10 mouse cellular contexts compared by ENCODE assay signal in genomic region chr17:75369351-75369750, GRCm38 (mm10).
A peak's percentile ranks its signal among the peaks of the same experiment; 100 is the strongest.
DNase-seq lines count a peak whose midpoint lies in the region; ATAC-seq and TF ChIP-seq lines count a peak whose summit lies in the region.
"Had no signal": no experiment of that assay in that cellular context is flagged by ENCODE, and none has a peak within 500 bp of the region (broad histone marks: within the 10 kb centered on the region; RNA-seq: fewer than 3 reads in every experiment).

No protein-coding gene starts in this region.

- DNase-seq in layer of hippocampus, adult 2 months (ENCODE audit: low spot score in 2 of 2): no peak
- no peak for DNase-seq in layer of hippocampus, postnatal 36 days
- DNase-seq in kidney, postnatal 10 days: peak; percentile 62
- no peak for DNase-seq in spleen, postnatal 14 days (ENCODE audit: low spot score in 2 of 2)
- DNase-seq in left cerebral cortex, postnatal 14 days (ENCODE audit: low spot score in 2 of 2): no peak

- no peaks in the 10 kb centered on the region for H3K36me3 ChIP-seq in E14TG2a.4 (ENCODE audit: insufficient read depth, low read length)
- H3K36me3 ChIP-seq: stomach, embryonic 15.5 days had no signal

- H3K9me3 ChIP-seq in E14TG2a.4 (ENCODE audit: low read length): no peaks in the 10 kb centered on the region
- H3K9me3 ChIP-seq: embryonic facial prominence, embryonic 12.5 days; lung, embryonic 15.5 days; stomach, embryonic 15.5 days had no signal

- peak; percentile 59 for TF ChIP-seq CTCF in layer of hippocampus, adult 2 months (conservative IDR thresholded peaks at IDR 0.05)
- peak; percentile 24 for TF ChIP-seq CTCF in E14TG2a.4 (conservative IDR thresholded peaks at IDR 0.05; ENCODE audit: low read length)

- peak; percentile 68 for ATAC-seq in common myeloid progenitor, adult 5-6 weeks (replicated peaks; ENCODE audit: low read depth, poor library complexity, severe bottlenecking)

- intact Hi-C loops in left cerebral cortex, postnatal 14 days (cut with DNase I): no loop called here

- no peak overlapping the region for H3K4me3 ChIP-seq in layer of hippocampus, adult 2 months
- no peak overlapping the region for H3K4me3 ChIP-seq in E14TG2a.4 (replicated peaks; ENCODE audit: low read length)
- H3K4me3 ChIP-seq: embryonic facial prominence, embryonic 12.5 days; lung, embryonic 15.5 days; stomach, embryonic 15.5 days had no signal

- no peak overlapping the region for H3K27ac ChIP-seq in layer of hippocampus, adult 2 months
- H3K27ac ChIP-seq: embryonic facial prominence, embryonic 12.5 days; lung, embryonic 15.5 days; stomach, embryonic 15.5 days had no signal

- H3K27me3 ChIP-seq in E14TG2a.4 (ENCODE audit: insufficient read depth, low read length): no peaks in the 10 kb centered on the region
- H3K27me3 ChIP-seq: embryonic facial prominence, embryonic 12.5 days; lung, embryonic 15.5 days; stomach, embryonic 15.5 days had no signal

- H3K4me1 ChIP-seq in E14TG2a.4 (replicated peaks; ENCODE audit: low read depth, low read length): 0 out of 2 replicates have a peak, but pooled peaks cover under 1% of the 10 kb centered on the region
- H3K4me1 ChIP-seq: embryonic facial prominence, embryonic 12.5 days; stomach, embryonic 15.5 days had no signal
